Mouse (Mus musculus) heart, postnatal 25 days (tissue): ENCODE measurements around the gene Anp32e. TPM values are rescaled to one million over a fixed set of nuclear protein-coding genes. Genes with fewer than 3 reads are reported as not detected.
"Not testable (repeated sequence)": the region's sequence is repeated elsewhere in the genome, so short reads cannot be mapped to it uniquely, and the experiment has no call there.

Experiments
- DNase-seq: peaks from one replicate; pipeline ENCODE4 v3.0.0; 2022; ENCODE audit warnings: low spot score
- intact Hi-C: fragments of 180-260 bp; cut with DNase I; formaldehyde crosslinking; loops from one replicate; pipeline ENCODE4 v1.15.1; 2025
- total RNA-seq, 2 experiments: library from RNA; stranded (reverse); gene quantifications; 2 replicates each; pipeline ENCODE4 v1.2.3; 2021

Anp32e gene
- total RNA-seq, 2 experiments from 2014 or later, result 74.2 to 92.2 TPM

GRCm38 (mm10) chr3:95963230-95963629 is 34.2 kb downstream of the Anp32e start:
- intact Hi-C loops, result no loop called here
- no peak for DNase-seq

GRCm38 (mm10) chr3:95963681-95964080 is 34.6 kb downstream of the Anp32e start:
- no peak for DNase-seq
- intact Hi-C loops, result no loop called here

- intact Hi-C loops, result loop anchor here (1.0 to 5.0 kb wide), 2 partner anchors 87 to 182 kb away; no protein-coding TSS in a partner anchor
- DNase-seq, result no peak
Observed at GRCm38 (mm10) chr3:95965518-95966451, 36.7 kb downstream of the Anp32e start.

- intact Hi-C loops, result loop anchor here (5.0 kb wide), 1 partner anchor 178 kb away; no protein-coding TSS in a partner anchor
- no peak for DNase-seq
Observed at GRCm38 (mm10) chr3:95969277-95969676, 40.2 kb downstream of the Anp32e start.

GRCm38 (mm10) chr3:95970661-95971060 is 41.6 kb downstream of the Anp32e start:
- intact Hi-C loops, result not testable (repeated sequence)

GRCm38 (mm10) chr3:95972251-95972872 is 43.3 kb downstream of the Anp32e start:
- intact Hi-C loops, result no loop called here
- no peak for DNase-seq

More at GRCm38 (mm10) chr3:95970661-95971060, 41.6 kb downstream of the Anp32e start:
- DNase-seq, result not testable (repeated sequence)

GRCm38 (mm10) chr3:95972873-95973634 is 44.0 kb downstream of the Anp32e start:
- intact Hi-C loops, result no loop called here
- no peak for DNase-seq

- no peak for DNase-seq
- intact Hi-C loops, result no loop called here
Observed at GRCm38 (mm10) chr3:95977079-95977478, 48.0 kb downstream of the Anp32e start.

- DNase-seq, intact Hi-C loops: not testable (repeated sequence)
Observed at GRCm38 (mm10) chr3:95977587-95977986, 48.5 kb downstream of the Anp32e start.

GRCm38 (mm10) chr3:95978265-95978664 is 49.2 kb downstream of the Anp32e start:
- intact Hi-C loops, result no loop called here
- DNase-seq, result no peak

GRCm38 (mm10) chr3:95980276-95980970 is 51.4 kb downstream of the Anp32e start:
- intact Hi-C loops, result no loop called here
- DNase-seq, result no peak

GRCm38 (mm10) chr3:95982129-95982528 is 53.1 kb downstream of the Anp32e start:
- intact Hi-C loops, result no loop called here
- DNase-seq, result no peak

GRCm38 (mm10) chr3:95985209-95986000 is 56.4 kb downstream of the Anp32e start:
- intact Hi-C loops, result no loop called here

GRCm38 (mm10) chr3:95986001-95986622 is 57.1 kb downstream of the Anp32e start:
- intact Hi-C loops, result no loop called here
- DNase-seq, result peak; percentile 7

More at GRCm38 (mm10) chr3:95985209-95986000, 56.4 kb downstream of the Anp32e start:
- no peak for DNase-seq

GRCm38 (mm10) chr3:95986984-95987383 is 57.9 kb downstream of the Anp32e start:
- no peak for DNase-seq
- intact Hi-C loops, result no loop called here

GRCm38 (mm10) chr3:95987386-95988110 is 58.5 kb downstream of the Anp32e start:
- intact Hi-C loops, result no loop called here
- peak; percentile 6 for DNase-seq

GRCm38 (mm10) chr3:95988138-95988537 is 59.1 kb downstream of the Anp32e start:
- intact Hi-C loops, result no loop called here
- DNase-seq, result no peak

GRCm38 (mm10) chr3:95988969-95989368 is 59.9 kb downstream of the Anp32e start:
- DNase-seq, result peak; percentile 3
- intact Hi-C loops, result no loop called here
